21 mouse cellular contexts compared by ENCODE assay signal in genomic region chr4:44538488-44538887, GRCm38 (mm10).
A peak's percentile ranks its signal among the peaks of the same experiment; 100 is the strongest.
DNase-seq lines count a peak whose midpoint lies in the region; ATAC-seq lines count a peak whose summit lies in the region.
"Had no signal": no experiment of that assay in that cellular context is flagged by ENCODE, and none has a peak within 500 bp of the region (broad histone marks: within the 10 kb centered on the region; RNA-seq: fewer than 3 reads in every experiment).

No protein-coding gene starts in this region.

- no peaks in the 10 kb centered on the region for H3K9me3 ChIP-seq in kidney, embryonic 14.5 days (ENCODE audit: control insufficient read depth, low read length)
- no peaks in the 10 kb centered on the region for H3K9me3 ChIP-seq in midbrain, embryonic 14.5 days (ENCODE audit: control insufficient read depth, low read length)
- H3K9me3 ChIP-seq in midbrain, embryonic 11.5 days (ENCODE audit: control insufficient read depth, low read length): no peaks in the 10 kb centered on the region
- H3K9me3 ChIP-seq in hindbrain, embryonic 13.5 days: no peaks in the 10 kb centered on the region
- H3K9me3 ChIP-seq in limb, embryonic 10.5 days (replicated peaks): no peaks in the 10 kb centered on the region
- H3K9me3 ChIP-seq in forebrain, embryonic 11.5 days (ENCODE audit: control insufficient read depth, low read length): no peaks in the 10 kb centered on the region
- H3K9me3 ChIP-seq: embryonic facial prominence, embryonic 13.5 days; forebrain, embryonic 10.5 days; G1E; heart, embryonic 13.5 days; limb, embryonic 12.5 days; megakaryocyte, embryonic 14.5 days; stomach, embryonic 15.5 days had no signal

- no peak overlapping the region for H3K4me3 ChIP-seq in kidney, embryonic 14.5 days (ENCODE audit: low read length)
- no peak overlapping the region for H3K4me3 ChIP-seq in midbrain, embryonic 14.5 days (replicated peaks; ENCODE audit: low read depth, low read length)
- no peak overlapping the region for H3K4me3 ChIP-seq in midbrain, embryonic 11.5 days (ENCODE audit: low read depth, low read length)
- H3K4me3 ChIP-seq in hindbrain, embryonic 13.5 days: no peak overlapping the region
- no peak overlapping the region for H3K4me3 ChIP-seq in limb, embryonic 10.5 days
- no peak overlapping the region for H3K4me3 ChIP-seq in forebrain, embryonic 11.5 days (ENCODE audit: low read depth, low read length)
- H3K4me3 ChIP-seq: embryonic facial prominence, embryonic 13.5 days; forebrain, embryonic 10.5 days; heart, embryonic 13.5 days; limb, embryonic 12.5 days; megakaryocyte, embryonic 14.5 days; stomach, embryonic 15.5 days had no signal

- no peaks in the 10 kb centered on the region for H3K4me1 ChIP-seq in kidney, embryonic 14.5 days (ENCODE audit: control insufficient read depth, insufficient read depth, low read length)
- H3K4me1 ChIP-seq in midbrain, embryonic 14.5 days (ENCODE audit: control insufficient read depth, insufficient read depth, low read length): peaks cover 10% of the 10 kb centered on the region
- no peaks in the 10 kb centered on the region for H3K4me1 ChIP-seq in midbrain, embryonic 11.5 days (ENCODE audit: control insufficient read depth, insufficient read depth, low read length)
- H3K4me1 ChIP-seq in hindbrain, embryonic 13.5 days (replicated peaks): peaks cover 46% of the 10 kb centered on the region
- H3K4me1 ChIP-seq in limb, embryonic 10.5 days: peaks cover 6% of the 10 kb centered on the region
- no peaks in the 10 kb centered on the region for H3K4me1 ChIP-seq in forebrain, embryonic 11.5 days (replicated peaks; ENCODE audit: control insufficient read depth, insufficient read depth, low read length)
- H3K4me1 ChIP-seq: heart, embryonic 13.5 days; limb, embryonic 12.5 days; megakaryocyte, embryonic 14.5 days; stomach, embryonic 15.5 days had no signal

- 16% methylated on average over 5 of the region's 5 CpGs for WGBS in kidney, embryonic 14.5 days
- 43% methylated on average over 5 of the region's 5 CpGs for WGBS in midbrain, embryonic 14.5 days
- 49% methylated on average over 4 of the region's 5 CpGs for WGBS in midbrain, embryonic 11.5 days
- 36% methylated on average over 5 of the region's 5 CpGs for WGBS in hindbrain, embryonic 13.5 days
- 48% methylated on average over 5 of the region's 5 CpGs for WGBS in limb, embryonic 10.5 days
- WGBS in forebrain, embryonic 11.5 days: 55% methylated on average over 5 of the region's 5 CpGs

- no peaks in the 10 kb centered on the region for H3K27me3 ChIP-seq in kidney, embryonic 14.5 days (ENCODE audit: control insufficient read depth, insufficient read depth, low read length)
- no peaks in the 10 kb centered on the region for H3K27me3 ChIP-seq in midbrain, embryonic 14.5 days (ENCODE audit: control insufficient read depth, insufficient read depth, low read length)
- no peaks in the 10 kb centered on the region for H3K27me3 ChIP-seq in midbrain, embryonic 11.5 days (ENCODE audit: control insufficient read depth, insufficient read depth, low read length)
- 0 out of 2 replicates have a peak, but pooled peaks cover 10% of the 10 kb centered on the region for H3K27me3 ChIP-seq in hindbrain, embryonic 13.5 days
- peaks cover 9% of the 10 kb centered on the region; the same call in 1 of the 2 replicates for H3K27me3 ChIP-seq in limb, embryonic 10.5 days (ENCODE audit: low read depth, poor library complexity, severe bottlenecking)
- no peaks in the 10 kb centered on the region for H3K27me3 ChIP-seq in forebrain, embryonic 11.5 days (ENCODE audit: control insufficient read depth, insufficient read depth, low read length)
- H3K27me3 ChIP-seq: embryonic facial prominence, embryonic 13.5 days; heart, embryonic 13.5 days; stomach, embryonic 15.5 days had no signal

- no peaks in the 10 kb centered on the region for H3K36me3 ChIP-seq in kidney, embryonic 14.5 days (ENCODE audit: control insufficient read depth, insufficient read depth, low read length)
- H3K36me3 ChIP-seq in midbrain, embryonic 14.5 days (ENCODE audit: control insufficient read depth, insufficient read depth, low read length): no peaks in the 10 kb centered on the region
- H3K36me3 ChIP-seq in midbrain, embryonic 11.5 days (ENCODE audit: control insufficient read depth, insufficient read depth, low read length): no peaks in the 10 kb centered on the region
- H3K36me3 ChIP-seq in hindbrain, embryonic 13.5 days: no peaks in the 10 kb centered on the region
- no peaks in the 10 kb centered on the region for H3K36me3 ChIP-seq in limb, embryonic 10.5 days
- H3K36me3 ChIP-seq in forebrain, embryonic 11.5 days (ENCODE audit: control insufficient read depth, insufficient read depth, low read length): no peaks in the 10 kb centered on the region
- H3K36me3 ChIP-seq: embryonic facial prominence, embryonic 13.5 days; forebrain, embryonic 10.5 days; G1E; heart, embryonic 13.5 days; limb, embryonic 12.5 days; stomach, embryonic 15.5 days had no signal

- no peak overlapping the region for H3K27ac ChIP-seq in kidney, embryonic 14.5 days (ENCODE audit: low read depth, low read length)
- 0 out of 2 replicates have a peak overlapping the region, but pooled peaks have one; percentile 13 for H3K27ac ChIP-seq in midbrain, embryonic 14.5 days (replicated peaks; ENCODE audit: low read depth, low read length)
- H3K27ac ChIP-seq in midbrain, embryonic 11.5 days (ENCODE audit: low read depth, low read length): no peak overlapping the region
- H3K27ac ChIP-seq in hindbrain, embryonic 13.5 days: peak overlapping the region; percentile 52
- no peak overlapping the region for H3K27ac ChIP-seq in limb, embryonic 10.5 days
- H3K27ac ChIP-seq in forebrain, embryonic 11.5 days (ENCODE audit: low read depth, low read length): no peak overlapping the region
- H3K27ac ChIP-seq: embryonic facial prominence, embryonic 13.5 days; forebrain, embryonic 10.5 days; heart, embryonic 13.5 days; limb, embryonic 12.5 days; liver, embryonic 14.5 days; stomach, embryonic 15.5 days had no signal

- H3K9ac ChIP-seq in kidney, embryonic 14.5 days (ENCODE audit: low read depth, low read length): no peak overlapping the region
- no peak overlapping the region for H3K9ac ChIP-seq in midbrain, embryonic 14.5 days (replicated peaks; ENCODE audit: low read length)
- no peak overlapping the region for H3K9ac ChIP-seq in midbrain, embryonic 11.5 days (ENCODE audit: low read length)
- no peak overlapping the region for H3K9ac ChIP-seq in hindbrain, embryonic 13.5 days
- no peak overlapping the region for H3K9ac ChIP-seq in forebrain, embryonic 11.5 days (ENCODE audit: low read length)
- H3K9ac ChIP-seq: embryonic facial prominence, embryonic 13.5 days; heart, embryonic 13.5 days; limb, embryonic 12.5 days; liver, embryonic 14.5 days; stomach, embryonic 15.5 days had no signal

- H3K4me2 ChIP-seq in kidney, embryonic 14.5 days (replicated peaks; ENCODE audit: low read depth, low read length): no peak overlapping the region
- no peak overlapping the region for H3K4me2 ChIP-seq in midbrain, embryonic 14.5 days (ENCODE audit: low read length)
- H3K4me2 ChIP-seq in midbrain, embryonic 11.5 days: no peak overlapping the region
- no peak overlapping the region for H3K4me2 ChIP-seq in hindbrain, embryonic 13.5 days
- H3K4me2 ChIP-seq in forebrain, embryonic 11.5 days (ENCODE audit: low read depth, low read length, severe bottlenecking): no peak overlapping the region
- H3K4me2 ChIP-seq: embryonic facial prominence, embryonic 13.5 days; heart, embryonic 13.5 days; limb, embryonic 12.5 days; stomach, embryonic 15.5 days had no signal

- peak; percentile 39; the same call in 1 of the 2 replicates for ATAC-seq in kidney, embryonic 14.5 days (ENCODE audit: low FRiP score, low TSS enrichment)
- peak; percentile 57; the same call in 1 of the 2 replicates for ATAC-seq in midbrain, embryonic 14.5 days (ENCODE audit: low FRiP score, low TSS enrichment)
- ATAC-seq in midbrain, embryonic 11.5 days (ENCODE audit: low FRiP score): no peak
- ATAC-seq in hindbrain, embryonic 13.5 days (ENCODE audit: low FRiP score): peak; percentile 62
- no peak for ATAC-seq in forebrain, embryonic 11.5 days (replicated peaks; ENCODE audit: low FRiP score)
- ATAC-seq: lung, postnatal 0 days had no signal

- no peak for DNase-seq in kidney, adult 11 months
- peak; percentile 47 for DNase-seq in midbrain, embryonic 14.5 days
- no peak for DNase-seq in midbrain, embryonic 11.5 days (ENCODE audit: low spot score, missing footprints)
- peak; percentile 50 for DNase-seq in retina, embryonic 14.5 days (ENCODE audit: low spot score)
- no peak for DNase-seq in limb, embryonic 10.5 days (ENCODE audit: low spot score)
- no peak for DNase-seq in forebrain, embryonic 11.5 days (ENCODE audit: low spot score)
- DNase-seq: adrenal gland, postnatal 36 days; cerebellum, postnatal 36 days; gastrocnemius, postnatal 36 days; spleen, adult 18-20 months had no signal

Comparison
In these comparisons a context has a peak if more than half of its experiments do, and no peak if none do; other contexts are left out.
1. ATAC-seq: peak in kidney, embryonic 14.5 days (single experiment), midbrain, embryonic 14.5 days (single experiment) and hindbrain, embryonic 13.5 days (single experiment); none in midbrain, embryonic 11.5 days (single experiment) and forebrain, embryonic 11.5 days (single experiment).
2. H3K27ac ChIP-seq: peak in midbrain, embryonic 14.5 days (single experiment) and hindbrain, embryonic 13.5 days (single experiment); none in kidney, embryonic 14.5 days (single experiment), midbrain, embryonic 11.5 days (single experiment), limb, embryonic 10.5 days (single experiment) and forebrain, embryonic 11.5 days (single experiment).
3. DNase-seq: peak in midbrain, embryonic 14.5 days (single experiment) and retina, embryonic 14.5 days (single experiment); none in kidney, adult 11 months (single experiment), midbrain, embryonic 11.5 days (single experiment), limb, embryonic 10.5 days (single experiment) and forebrain, embryonic 11.5 days (single experiment).